Mouse (Mus musculus) spleen, adult 2 months (tissue): Measurements from ENCODE around the gene Col18a1.

Experiments
- CTCF ChIP-seq: fragments of 200-500 bp; IDR thresholded peaks from 2 replicates; pipeline ENCODE4 v1.5.1; 2011; ENCODE audit warnings: mild to moderate bottlenecking, inconsistent platforms; ENCODE audit not compliant: insufficient read depth, insufficient read length, insufficient replicate concordance; ENCODE audit errors: extremely low read depth
- POLR2A ChIP-seq: fragments of 200-500 bp; IDR thresholded peaks from 2 replicates; pipeline ENCODE4 v1.6.1; 2011; ENCODE audit warnings: low read depth, low read length, inconsistent platforms

GRCm38 (mm10) chr10:77093817-77094216, 72.5 kb downstream of the Col18a1 start:
- no peak for TF ChIP-seq POLR2A
- TF ChIP-seq CTCF, result no peak
